Mouse (Mus musculus): Measurements from ENCODE around the gene Ifna11. TPM values are rescaled to one million over a fixed set of nuclear protein-coding genes. Genes with fewer than 3 reads are reported as not detected.
"Not testable (repeated sequence)": the region's sequence is repeated elsewhere in the genome, so short reads cannot be mapped to it uniquely, and the experiment has no call there.

The Ifna11 gene
- polyA plus RNA-seq (2012; ENCODE audit: insufficient read depth, insufficient read length, missing spikeins), result not detected in 2 replicates

GRCm38 (mm10) chr4:88819659-88820058 is at the start of gene Ifna11:
Gene Ifna11, plus strand, starts transcription at chr4:88819959.
- Histone ChIP-seq H3K4me1 (ENCODE audit: control insufficient read depth, insufficient read depth, insufficient read length, low read length) (no peaks in the 10 kb centered on the region), H3K4me3 (ENCODE audit: insufficient read depth, low read depth, low read length) (no peak within 1 kb of the TSS), H3K27ac (replicated peaks; ENCODE audit: low read depth, low read length) (no peak within 1 kb of the TSS)

DNA sequence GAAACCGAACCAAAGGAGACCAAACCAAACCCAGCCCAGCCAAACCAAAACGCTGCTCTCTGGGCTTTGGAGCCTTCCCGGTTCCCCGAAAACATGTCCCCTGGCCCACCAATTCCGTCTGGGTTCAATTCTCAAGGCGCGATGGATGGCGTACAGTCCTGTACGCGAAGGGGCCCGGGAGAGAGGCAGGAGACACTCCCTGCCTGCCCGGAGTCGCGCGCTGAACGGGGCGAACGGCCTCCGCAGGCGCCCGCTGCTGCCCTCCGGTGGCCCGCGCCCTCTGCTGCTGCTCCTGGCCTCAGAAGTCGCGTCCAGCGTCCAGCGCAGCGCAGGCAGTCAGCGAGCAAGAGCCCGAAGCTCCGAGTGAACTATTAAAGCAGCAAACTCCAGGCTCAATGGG is 46.2 kb upstream of the Ifna11 start, which contains the start of gene Gm13290:
TSS of gene Gm13290 (plus strand) at position 301 of the 400 bp plus-strand sequence.
- H3K4me3 ChIP-seq (ENCODE audit: insufficient read depth, low read depth, low read length); H3K4me1 ChIP-seq (ENCODE audit: control insufficient read depth, insufficient read depth, insufficient read length, low read length); H3K27ac ChIP-seq (replicated peaks; ENCODE audit: low read depth, low read length): not testable (repeated sequence)

DNA sequence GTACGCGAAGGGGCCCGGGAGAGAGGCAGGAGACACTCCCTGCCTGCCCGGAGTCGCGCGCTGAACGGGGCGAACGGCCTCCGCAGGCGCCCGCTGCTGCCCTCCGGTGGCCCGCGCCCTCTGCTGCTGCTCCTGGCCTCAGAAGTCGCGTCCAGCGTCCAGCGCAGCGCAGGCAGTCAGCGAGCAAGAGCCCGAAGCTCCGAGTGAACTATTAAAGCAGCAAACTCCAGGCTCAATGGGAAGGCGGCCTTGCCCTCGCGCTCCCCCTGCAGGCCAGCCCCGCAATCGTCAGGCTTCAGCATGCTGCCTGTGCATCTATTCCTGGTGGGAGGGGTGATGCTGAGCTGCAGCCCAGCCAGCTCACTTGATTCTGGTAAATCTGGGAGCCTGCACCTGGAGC is 43.1 kb upstream of the Ifna11 start, which contains the start of gene Gm13289:
TSS of gene Gm13289 (plus strand) at position 301 of the 400 bp plus-strand sequence.
- not testable (repeated sequence) for H3K4me1 ChIP-seq (ENCODE audit: control insufficient read depth, insufficient read depth, insufficient read length, low read length); H3K4me3 ChIP-seq (ENCODE audit: insufficient read depth, low read depth, low read length); H3K27ac ChIP-seq (replicated peaks; ENCODE audit: low read depth, low read length)

- not testable (repeated sequence) for H3K4me1 ChIP-seq (ENCODE audit: control insufficient read depth, insufficient read depth, insufficient read length, low read length); H3K27ac ChIP-seq (replicated peaks; ENCODE audit: low read depth, low read length); H3K4me3 ChIP-seq (ENCODE audit: insufficient read depth, low read depth, low read length)
Measured at GRCm38 (mm10) chr4:88779550-88779949, 40.2 kb upstream of the Ifna11 start, which contains the start of gene Gm13272. Gene Gm13272, plus strand, starts transcription at chr4:88779850.

GRCm38 (mm10) chr4:88780320-88780719 is 39.4 kb upstream of the Ifna11 start:
- not testable (repeated sequence) for H3K4me1 ChIP-seq (ENCODE audit: control insufficient read depth, insufficient read depth, insufficient read length, low read length); H3K27ac ChIP-seq (replicated peaks; ENCODE audit: low read depth, low read length); H3K4me3 ChIP-seq (ENCODE audit: insufficient read depth, low read depth, low read length)

DNA sequence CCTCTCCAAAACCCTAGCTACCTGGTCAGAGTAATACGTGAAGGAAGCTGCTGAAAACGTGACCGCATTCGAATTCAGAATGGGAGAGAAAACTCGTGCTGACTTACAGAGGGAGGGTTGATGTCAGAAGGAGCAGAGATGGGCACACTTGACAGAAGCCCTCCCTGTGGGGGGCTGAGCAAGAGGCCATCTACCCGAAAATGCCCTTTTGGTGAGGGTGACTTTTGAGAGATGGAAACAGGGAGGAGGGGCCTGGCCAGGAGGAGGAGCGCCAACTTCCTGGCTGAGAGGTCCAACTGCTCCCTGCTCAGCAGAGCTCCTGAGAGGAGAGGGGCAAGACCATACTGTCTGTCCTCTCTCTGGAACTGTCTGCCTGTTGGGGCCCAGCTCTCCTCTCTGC is 37.9 kb upstream of the Ifna11 start, which contains the start of gene Ifnz:
TSS of gene Ifnz (plus strand) at position 301 of the 400 bp plus-strand sequence.
- not testable (repeated sequence) for H3K4me1 ChIP-seq (ENCODE audit: control insufficient read depth, insufficient read depth, insufficient read length, low read length)
- H3K27ac ChIP-seq (replicated peaks; ENCODE audit: low read depth, low read length), result peak within 1 kb of the TSS; percentile 56
- H3K4me3 ChIP-seq (ENCODE audit: insufficient read depth, low read depth, low read length), result peak within 1 kb of the TSS; percentile 48

DNA sequence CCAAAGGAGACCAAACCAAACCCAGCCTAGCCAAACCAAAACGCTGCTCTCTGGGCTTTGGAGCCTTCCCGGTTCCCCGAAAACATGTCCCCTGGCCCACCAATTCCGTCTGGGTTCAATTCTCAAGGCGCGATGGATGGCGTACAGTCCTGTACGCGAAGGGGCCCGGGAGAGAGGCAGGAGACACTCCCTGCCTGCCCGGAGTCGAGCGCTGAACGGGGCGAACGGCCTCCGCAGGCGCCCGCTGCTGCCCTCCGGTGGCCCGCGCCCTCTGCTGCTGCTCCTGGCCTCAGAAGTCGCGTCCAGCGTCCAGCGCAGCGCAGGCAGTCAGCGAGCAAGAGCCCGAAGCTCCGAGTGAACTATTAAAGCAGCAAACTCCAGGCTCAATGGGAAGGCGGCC is 37.4 kb upstream of the Ifna11 start:
- H3K27ac ChIP-seq (replicated peaks; ENCODE audit: low read depth, low read length), result peak overlapping the region; percentile 56
- not testable (repeated sequence) for H3K4me1 ChIP-seq (ENCODE audit: control insufficient read depth, insufficient read depth, insufficient read length, low read length)
- H3K4me3 ChIP-seq (ENCODE audit: insufficient read depth, low read depth, low read length), result peak overlapping the region; percentile 48

- H3K4me1 ChIP-seq (ENCODE audit: control insufficient read depth, insufficient read depth, insufficient read length, low read length); H3K4me3 ChIP-seq (ENCODE audit: insufficient read depth, low read depth, low read length); H3K27ac ChIP-seq (replicated peaks; ENCODE audit: low read depth, low read length): not testable (repeated sequence)
Measured at GRCm38 (mm10) chr4:88785409-88785808, 34.4 kb upstream of the Ifna11 start, which contains the start of gene Gm13276. Gene Gm13276, plus strand, starts transcription at chr4:88785709.

GRCm38 (mm10) chr4:88788402-88788801 is 31.4 kb upstream of the Ifna11 start, which contains the start of gene Gm13277:
Gene Gm13277, plus strand, starts transcription at chr4:88788632.
- H3K27ac ChIP-seq (replicated peaks; ENCODE audit: low read depth, low read length); H3K4me3 ChIP-seq (ENCODE audit: insufficient read depth, low read depth, low read length); H3K4me1 ChIP-seq (ENCODE audit: control insufficient read depth, insufficient read depth, insufficient read length, low read length): not testable (repeated sequence)

DNA sequence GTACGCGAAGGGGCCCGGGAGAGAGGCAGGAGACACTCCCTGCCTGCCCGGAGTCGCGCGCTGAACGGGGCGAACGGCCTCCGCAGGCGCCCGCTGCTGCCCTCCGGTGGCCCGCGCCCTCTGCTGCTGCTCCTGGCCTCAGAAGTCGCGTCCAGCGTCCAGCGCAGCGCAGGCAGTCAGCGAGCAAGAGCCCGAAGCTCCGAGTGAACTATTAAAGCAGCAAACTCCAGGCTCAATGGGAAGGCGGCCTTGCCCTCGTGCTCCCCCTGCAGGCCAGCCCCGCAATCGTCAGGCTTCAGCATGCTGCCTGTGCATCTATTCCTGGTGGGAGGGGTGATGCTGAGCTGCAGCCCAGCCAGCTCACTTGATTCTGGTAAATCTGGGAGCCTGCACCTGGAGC is 28.5 kb upstream of the Ifna11 start, which contains the start of gene Gm13278:
TSS of gene Gm13278 (plus strand) at position 301 of the 400 bp plus-strand sequence.
- H3K4me1 ChIP-seq (ENCODE audit: control insufficient read depth, insufficient read depth, insufficient read length, low read length); H3K27ac ChIP-seq (replicated peaks; ENCODE audit: low read depth, low read length); H3K4me3 ChIP-seq (ENCODE audit: insufficient read depth, low read depth, low read length): not testable (repeated sequence)

GRCm38 (mm10) chr4:88793936-88794675 is 25.7 kb upstream of the Ifna11 start, which contains the start of gene Gm13275:
Gene Gm13275, plus strand, starts transcription at chr4:88794487.
- H3K27ac ChIP-seq (replicated peaks; ENCODE audit: low read depth, low read length), result not testable (repeated sequence)

DNA sequence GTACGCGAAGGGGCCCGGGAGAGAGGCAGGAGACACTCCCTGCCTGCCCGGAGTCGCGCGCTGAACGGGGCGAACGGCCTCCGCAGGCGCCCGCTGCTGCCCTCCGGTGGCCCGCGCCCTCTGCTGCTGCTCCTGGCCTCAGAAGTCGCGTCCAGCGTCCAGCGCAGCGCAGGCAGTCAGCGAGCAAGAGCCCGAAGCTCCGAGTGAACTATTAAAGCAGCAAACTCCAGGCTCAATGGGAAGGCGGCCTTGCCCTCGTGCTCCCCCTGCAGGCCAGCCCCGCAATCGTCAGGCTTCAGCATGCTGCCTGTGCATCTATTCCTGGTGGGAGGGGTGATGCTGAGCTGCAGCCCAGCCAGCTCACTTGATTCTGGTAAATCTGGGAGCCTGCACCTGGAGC is 22.7 kb upstream of the Ifna11 start, which contains the start of gene Gm13279:
TSS of gene Gm13279 (plus strand) at position 301 of the 400 bp plus-strand sequence.
- not testable (repeated sequence) for H3K27ac ChIP-seq (replicated peaks; ENCODE audit: low read depth, low read length); H3K4me1 ChIP-seq (ENCODE audit: control insufficient read depth, insufficient read depth, insufficient read length, low read length); H3K4me3 ChIP-seq (ENCODE audit: insufficient read depth, low read depth, low read length)

More at GRCm38 (mm10) chr4:88793936-88794675, 25.7 kb upstream of the Ifna11 start, which contains the start of gene Gm13275:
- not testable (repeated sequence) for H3K4me3 ChIP-seq (ENCODE audit: insufficient read depth, low read depth, low read length); H3K4me1 ChIP-seq (ENCODE audit: control insufficient read depth, insufficient read depth, insufficient read length, low read length)

- not testable (repeated sequence) for H3K27ac ChIP-seq (replicated peaks; ENCODE audit: low read depth, low read length)
Measured at GRCm38 (mm10) chr4:88799365-88799764, 20.4 kb upstream of the Ifna11 start, which contains the start of gene Gm13285. Gene Gm13285, plus strand, starts transcription at chr4:88799665.

GRCm38 (mm10) chr4:88802954-88803353 is 16.8 kb upstream of the Ifna11 start, which contains the start of gene Gm13287:
Gene Gm13287, plus strand, starts transcription at chr4:88803254.
- not testable (repeated sequence) for H3K27ac ChIP-seq (replicated peaks; ENCODE audit: low read depth, low read length); H3K4me3 ChIP-seq (ENCODE audit: insufficient read depth, low read depth, low read length); H3K4me1 ChIP-seq (ENCODE audit: control insufficient read depth, insufficient read depth, insufficient read length, low read length)

More at GRCm38 (mm10) chr4:88799365-88799764, 20.4 kb upstream of the Ifna11 start, which contains the start of gene Gm13285:
- not testable (repeated sequence) for H3K4me1 ChIP-seq (ENCODE audit: control insufficient read depth, insufficient read depth, insufficient read length, low read length); H3K4me3 ChIP-seq (ENCODE audit: insufficient read depth, low read depth, low read length)

DNA sequence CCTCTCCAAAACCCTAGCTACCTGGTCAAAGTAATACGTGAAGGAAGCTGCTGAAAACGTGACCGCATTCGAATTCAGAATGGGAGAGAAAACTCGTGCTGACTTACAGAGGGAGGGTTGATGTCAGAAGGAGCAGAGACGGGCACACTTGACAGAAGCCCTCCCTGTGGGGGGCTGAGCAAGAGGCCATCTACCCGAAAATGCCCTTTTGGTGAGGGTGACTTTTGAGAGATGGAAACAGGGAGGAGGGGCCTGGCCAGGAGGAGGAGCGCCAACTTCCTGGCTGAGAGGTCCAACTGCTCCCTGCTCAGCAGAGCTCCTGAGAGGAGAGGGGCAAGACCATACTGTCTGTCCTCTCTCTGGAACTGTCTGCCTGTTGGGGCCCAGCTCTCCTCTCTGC is 14.5 kb upstream of the Ifna11 start, which contains the start of gene Gm13288:
TSS of gene Gm13288 (plus strand) at position 301 of the 400 bp plus-strand sequence.
- H3K4me3 ChIP-seq (ENCODE audit: insufficient read depth, low read depth, low read length); H3K4me1 ChIP-seq (ENCODE audit: control insufficient read depth, insufficient read depth, insufficient read length, low read length); H3K27ac ChIP-seq (replicated peaks; ENCODE audit: low read depth, low read length): not testable (repeated sequence)

Data from brown adipose tissue, adult 24 weeks (tissue).